Mouse (Mus musculus) cerebellum, adult 2 months (tissue): ENCODE measurements around the gene Mthfsd.

ENCODE experiments used
- CTCF ChIP-seq: fragments of 200-500 bp; IDR thresholded peaks from 2 replicates; pipeline ENCODE4 v1.5.1; 2011; ENCODE audit warnings: low read depth, mild to moderate bottlenecking, control low read depth, low read length, moderate library complexity, borderline replicate concordance; ENCODE audit not compliant: insufficient read depth
- POLR2A ChIP-seq: fragments of 200-500 bp; IDR thresholded peaks from 2 replicates; pipeline ENCODE4 v1.6.1; 2011; ENCODE audit warnings: low read length, control low read depth, borderline replicate concordance; ENCODE audit not compliant: insufficient read depth

DNA sequence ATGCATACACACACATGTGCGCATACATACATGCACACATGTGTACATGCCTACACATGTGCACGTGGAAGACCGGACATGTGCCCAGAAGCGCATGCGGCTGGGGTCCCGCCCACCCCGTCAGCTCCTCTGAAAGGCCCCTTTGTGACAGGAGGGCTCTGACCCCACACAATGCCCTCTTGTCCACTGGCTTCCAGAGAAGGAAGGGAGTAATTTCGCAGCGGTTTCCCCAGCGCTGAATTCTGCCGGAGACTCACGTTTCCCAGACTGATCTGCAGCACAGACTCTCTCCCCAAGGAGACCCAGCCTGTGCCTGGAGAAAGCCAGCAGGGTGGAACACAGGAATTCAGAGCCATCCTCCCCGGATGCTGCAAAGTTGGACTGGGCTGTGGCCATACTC is 44.5 kb downstream of the Mthfsd start:
- TF ChIP-seq CTCF (no peak), POLR2A (no peak)
